Mouse (Mus musculus): ENCODE measurements around the gene Capn13.

Capn13 gene

DNA sequence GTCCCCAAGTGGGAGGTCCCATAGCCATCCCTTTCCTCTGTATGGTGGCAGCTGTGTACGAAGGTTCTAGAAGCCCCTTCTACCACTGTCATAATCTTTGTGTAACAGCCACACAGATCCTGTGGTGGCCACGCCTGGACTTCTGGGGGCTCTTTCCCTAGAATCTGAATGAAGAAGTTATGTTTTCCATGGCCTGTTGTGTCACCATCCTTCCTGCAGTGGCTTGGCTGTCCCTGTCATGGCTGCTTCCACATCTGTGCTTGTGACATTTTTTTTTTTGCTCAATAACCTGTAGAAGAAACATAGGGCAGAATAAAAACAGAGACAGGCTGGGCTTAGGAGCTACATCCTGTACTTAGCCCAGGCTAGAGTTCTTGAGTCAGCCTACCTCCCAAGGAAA, at the start of gene Capn13:
Capn13 (minus strand) TSS at position 5 of the 400 bp plus-strand sequence.
- no peak for DNase-seq

DNA sequence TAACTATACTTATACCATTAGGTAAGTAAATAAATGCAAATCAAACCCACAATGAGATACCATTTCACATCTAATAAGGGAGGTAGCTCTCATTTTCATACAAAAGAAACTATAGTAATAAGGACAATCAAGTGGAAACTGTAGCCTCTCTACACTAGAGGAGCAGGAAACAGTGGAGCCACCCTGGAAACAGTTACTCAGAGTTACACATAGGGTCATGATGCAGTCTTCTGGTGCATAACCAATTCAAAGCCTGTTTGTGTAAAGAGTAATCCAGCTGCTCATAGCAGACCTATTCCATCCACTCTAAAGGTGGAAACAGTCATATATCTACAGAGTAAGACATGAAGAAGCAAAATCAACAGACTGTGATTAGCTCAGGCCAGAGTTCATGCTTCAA, 48.4 kb upstream of the Capn13 start:
- DNase-seq = no peak

DNA sequence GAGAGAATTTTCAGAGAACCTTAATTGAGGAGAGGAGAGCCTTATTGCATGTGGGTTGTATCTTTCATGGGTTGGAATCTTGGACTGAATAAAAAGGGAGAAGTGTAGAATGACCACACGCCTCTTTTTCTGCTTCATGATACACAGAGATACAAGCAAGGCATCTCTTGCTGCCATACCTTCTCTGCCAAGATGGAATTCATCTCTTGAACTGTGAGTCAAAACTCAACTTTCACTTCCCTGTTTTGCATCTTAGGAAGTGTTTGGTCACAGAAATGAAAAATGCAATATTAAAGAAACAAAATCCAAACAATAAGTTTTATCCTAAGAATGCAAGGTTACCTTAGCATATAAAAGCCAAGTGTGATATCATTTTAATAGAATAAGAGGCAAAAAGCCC, 40.1 kb upstream of the Capn13 start:
- no peak for DNase-seq

DNA sequence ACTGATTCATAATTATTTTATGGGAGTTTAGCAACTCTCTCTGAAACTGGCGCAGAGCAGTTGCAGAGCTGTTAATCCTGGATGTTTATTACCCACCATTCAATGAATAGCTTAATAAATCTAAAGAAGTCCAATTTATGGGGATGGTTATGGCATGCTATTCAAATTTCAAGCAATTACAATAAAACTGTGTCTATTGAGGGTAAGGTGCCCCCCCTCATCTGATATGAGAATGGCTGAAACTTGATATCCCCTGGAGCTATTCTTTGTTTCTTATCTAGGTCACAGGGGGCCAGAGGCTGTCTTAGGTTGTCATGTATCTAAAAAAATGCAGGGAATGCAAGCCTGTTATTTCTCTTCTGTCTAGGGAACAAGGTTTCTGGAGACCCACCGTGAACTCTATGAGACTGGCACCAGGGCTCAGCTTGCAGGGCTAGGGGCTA, 31.9 kb upstream of the Capn13 start:
- DNase-seq = no peak

DNA sequence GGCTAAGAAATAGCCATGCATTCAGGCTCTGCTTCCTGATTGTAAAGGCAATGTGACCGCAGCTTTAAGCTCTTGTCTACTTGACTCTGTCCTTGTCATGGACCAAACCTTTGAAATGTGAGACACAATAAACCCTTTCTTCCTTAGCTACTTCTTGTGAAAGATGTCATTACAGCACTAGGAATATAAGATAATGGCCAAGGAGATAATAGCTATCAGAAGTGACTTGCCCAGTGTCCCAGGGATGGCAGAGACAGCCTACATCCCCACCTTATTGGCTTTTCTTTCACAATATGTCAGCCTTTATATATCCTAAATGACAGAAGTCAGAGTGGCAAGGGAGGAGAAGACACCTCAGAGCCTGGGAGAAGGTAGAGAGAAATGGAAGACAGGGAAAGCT, 31.4 kb upstream of the Capn13 start:
- DNase-seq = no peak

- DNase-seq = no peak
Observed at GRCm38 (mm10) chr17:73417382-73417781, 16.7 kb upstream of the Capn13 start.

DNA sequence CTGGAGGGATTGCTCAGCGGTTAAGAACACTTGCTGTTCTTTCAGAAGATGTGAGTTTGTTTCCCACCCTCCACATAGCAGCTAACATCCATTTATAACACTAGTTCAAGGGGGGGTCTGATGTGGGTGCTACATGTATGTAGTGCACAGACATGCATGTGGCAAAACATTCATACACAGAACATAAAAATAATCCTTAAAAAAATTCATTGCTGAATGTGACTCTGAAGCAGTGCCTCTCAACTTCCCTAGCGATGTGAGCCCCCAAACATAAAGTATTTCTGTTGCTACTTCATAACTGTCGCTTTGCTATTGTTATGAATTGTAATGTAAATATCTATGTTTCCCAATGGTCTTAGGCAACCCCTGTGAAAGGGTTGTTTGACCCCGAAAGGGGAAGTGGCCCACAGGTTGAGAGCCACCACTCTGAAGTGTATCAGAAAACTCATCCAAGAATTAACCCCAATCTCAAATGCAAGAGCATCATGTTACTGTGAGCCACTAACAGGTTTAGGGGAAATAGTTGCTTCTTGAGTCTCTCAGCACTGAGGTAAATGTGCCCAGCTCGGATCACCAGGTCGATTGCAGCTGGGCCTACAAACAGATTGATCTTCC, 15.6 kb upstream of the Capn13 start:
- DNase-seq = no peak

- no peak for DNase-seq
Observed at GRCm38 (mm10) chr17:73411817-73412216, 11.2 kb upstream of the Capn13 start.

DNA sequence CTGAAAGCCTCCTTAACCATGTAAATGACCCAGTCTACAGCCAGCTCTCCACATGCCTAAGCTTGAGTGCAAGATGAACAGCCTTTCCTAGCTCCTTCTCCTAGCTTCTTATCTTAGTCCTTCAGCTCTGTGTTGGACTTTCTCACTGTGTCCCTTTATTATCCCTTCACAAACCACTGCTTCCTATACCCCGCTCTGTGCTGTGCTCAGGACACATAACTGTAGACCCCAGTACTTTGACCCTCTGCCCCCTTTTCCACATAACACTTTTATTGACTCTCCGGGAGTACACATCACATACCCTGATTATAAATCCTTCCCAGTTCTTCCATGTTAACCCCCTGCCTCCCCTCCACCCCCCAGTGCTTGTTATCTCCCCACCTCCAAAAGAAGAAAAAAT, 606 bp upstream of the Capn13 start:
- DNase-seq = no peak

- no peak for DNase-seq
Observed at GRCm38 (mm10) chr17:73399136-73399535, 1.5 kb downstream of the Capn13 start.

DNA sequence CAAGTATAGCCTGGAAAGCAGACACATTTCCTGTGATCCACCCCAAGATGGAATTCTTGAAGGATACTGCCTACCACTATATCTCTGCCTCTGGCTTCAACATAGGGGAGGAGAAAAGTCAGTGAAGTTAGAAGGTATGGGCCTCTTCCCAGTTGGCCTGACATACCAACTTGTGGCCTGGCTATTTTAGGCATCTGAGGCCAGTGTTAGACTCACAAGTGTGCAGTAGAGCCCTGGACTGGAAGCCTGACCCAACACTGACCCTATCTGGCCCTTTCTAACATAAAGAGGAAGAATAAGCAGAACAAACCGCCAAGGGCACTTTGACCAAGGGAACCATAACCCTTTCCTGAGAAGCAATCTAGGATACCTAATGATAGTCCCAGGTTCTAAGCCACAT, 7.3 kb downstream of the Capn13 start:
- DNase-seq = no peak

GRCm38 (mm10) chr17:73391771-73392170, 8.9 kb downstream of the Capn13 start:
- DNase-seq = no peak

- no peak for DNase-seq
Observed at GRCm38 (mm10) chr17:73390191-73391089, 10.2 kb downstream of the Capn13 start.

DNA sequence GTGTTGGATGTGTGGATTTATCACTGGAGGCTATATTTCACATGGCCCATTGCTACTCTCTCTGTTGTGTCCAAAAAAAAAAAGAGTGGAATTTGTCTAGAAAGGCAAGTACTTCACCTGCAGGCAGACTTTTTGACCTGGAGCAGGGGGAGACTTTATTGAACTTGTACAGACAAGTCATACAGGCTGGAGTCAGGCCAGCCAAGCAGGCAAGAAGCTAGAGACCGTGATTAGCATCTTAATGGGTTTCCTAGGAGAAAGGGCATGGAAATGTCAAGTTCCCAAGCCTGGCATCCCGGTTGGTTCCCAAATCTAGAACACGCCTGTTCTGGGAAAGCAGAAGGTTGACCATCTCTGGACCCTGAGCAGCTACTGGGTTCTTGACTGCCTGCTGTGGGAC, 11.3 kb downstream of the Capn13 start:
- DNase-seq = no peak

- no peak for DNase-seq
Observed at GRCm38 (mm10) chr17:73386581-73386980, 14.1 kb downstream of the Capn13 start.

DNA sequence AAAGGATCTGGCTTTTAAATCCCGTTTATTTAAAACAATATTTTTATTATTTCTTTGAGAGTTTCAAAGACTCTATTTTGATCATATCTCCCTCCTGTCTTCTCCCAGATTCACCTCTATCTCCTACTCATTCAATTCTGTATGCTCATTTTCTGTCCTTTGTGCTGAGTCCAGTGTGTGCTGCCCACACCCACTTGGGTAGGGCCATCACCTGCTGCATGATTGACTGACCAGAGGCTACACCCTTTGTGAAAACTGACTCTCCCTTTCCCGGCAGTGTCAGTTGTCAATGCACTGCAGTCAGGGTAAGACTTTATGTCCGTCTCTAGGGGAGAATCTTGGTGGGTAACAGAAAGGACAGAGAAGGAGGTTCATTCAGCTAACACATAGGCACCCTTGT, 14.7 kb downstream of the Capn13 start:
- DNase-seq = no peak

- no peak for DNase-seq
Observed at GRCm38 (mm10) chr17:73382327-73383014, 18.2 kb downstream of the Capn13 start.

- no peak for DNase-seq
Observed at GRCm38 (mm10) chr17:73381681-73382080, 19.0 kb downstream of the Capn13 start.

DNA sequence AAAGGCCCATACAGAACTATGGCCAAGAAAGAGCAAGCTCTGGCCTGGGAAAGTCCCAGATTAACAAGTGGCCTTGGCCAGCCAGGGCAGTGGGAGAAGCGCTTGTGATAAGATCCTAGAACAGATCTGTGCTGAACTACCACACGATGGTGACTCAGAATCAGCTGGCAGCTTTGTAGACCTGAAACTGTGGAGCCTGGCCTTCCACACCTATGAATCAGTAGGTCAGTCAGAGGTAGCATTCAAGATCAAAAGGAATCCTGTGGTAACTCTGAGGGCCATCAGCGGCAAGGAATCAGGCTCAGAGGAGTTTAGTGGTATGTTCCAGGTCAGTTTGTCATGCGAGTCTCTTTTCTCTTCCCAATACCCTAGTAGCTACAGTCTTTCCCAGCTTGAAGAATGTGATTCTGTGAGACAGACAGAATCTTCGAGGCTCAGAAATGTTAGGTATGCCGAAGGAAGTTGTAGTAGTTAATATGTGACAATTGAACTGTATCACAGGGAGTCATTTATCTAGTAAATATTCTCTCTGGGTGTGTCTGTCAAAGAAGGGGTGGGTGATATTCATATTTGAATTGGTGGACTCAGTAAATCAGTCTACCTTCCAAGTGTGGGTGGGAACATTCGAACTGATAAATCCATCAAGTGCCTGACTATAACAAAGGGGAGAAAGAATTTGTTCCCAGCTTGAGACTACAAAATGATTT, 22.7 kb downstream of the Capn13 start:
- DNase-seq = no peak

GRCm38 (mm10) chr17:73367334-73367733, 33.3 kb downstream of the Capn13 start:
- no peak for DNase-seq

GRCm38 (mm10) chr17:73361054-73361453, 39.6 kb downstream of the Capn13 start:
- DNase-seq = no peak

- DNase-seq = no peak
Observed at GRCm38 (mm10) chr17:73343632-73344390, 56.9 kb downstream of the Capn13 start.

All from cerebellum, adult 8-10 months (tissue).